Mouse (Mus musculus): Measurements from ENCODE around the gene Phldb2.

Gene Phldb2

GRCm38 (mm10) chr16:45791286-45791685, 162.1 kb downstream of the Phldb2 start:
- no peak for DNase-seq (ENCODE audit: low spot score in 2 of 2)

- DNase-seq (ENCODE audit: low spot score in 2 of 2) = no peak
Observed at GRCm38 (mm10) chr16:45789311-45789710, 164.1 kb downstream of the Phldb2 start.

- no peak for DNase-seq (ENCODE audit: low spot score in 2 of 2)
Observed at GRCm38 (mm10) chr16:45787650-45788049, 165.7 kb downstream of the Phldb2 start.

- peak; percentile 9 to 11 for DNase-seq (ENCODE audit: low spot score in 2 of 2)
Observed at GRCm38 (mm10) chr16:45786639-45787038, 166.8 kb downstream of the Phldb2 start.

GRCm38 (mm10) chr16:45780001-45780400, 173.4 kb downstream of the Phldb2 start:
- no peak for DNase-seq (ENCODE audit: low spot score in 2 of 2)

GRCm38 (mm10) chr16:45774813-45775212, 178.6 kb downstream of the Phldb2 start:
- no peak for DNase-seq (ENCODE audit: low spot score in 2 of 2)

GRCm38 (mm10) chr16:45770914-45771313, 182.5 kb downstream of the Phldb2 start:
- no peak for DNase-seq (ENCODE audit: low spot score in 2 of 2)

GRCm38 (mm10) chr16:45767853-45768640, 185.4 kb downstream of the Phldb2 start:
- no peak for DNase-seq (ENCODE audit: low spot score in 2 of 2)

GRCm38 (mm10) chr16:45767434-45767833, 186.0 kb downstream of the Phldb2 start:
- DNase-seq (ENCODE audit: low spot score in 2 of 2) = no peak

- DNase-seq (ENCODE audit: low spot score in 2 of 2) = no peak
Observed at GRCm38 (mm10) chr16:45765801-45766494, 187.4 kb downstream of the Phldb2 start.

- no peak for DNase-seq (ENCODE audit: low spot score in 2 of 2)
Observed at GRCm38 (mm10) chr16:45765102-45765501, 188.3 kb downstream of the Phldb2 start.

GRCm38 (mm10) chr16:45762859-45763505, 190.4 kb downstream of the Phldb2 start:
- no peak for DNase-seq (ENCODE audit: low spot score in 2 of 2)

- DNase-seq (ENCODE audit: low spot score in 2 of 2) = no peak
Observed at GRCm38 (mm10) chr16:45761425-45761824, 192.0 kb downstream of the Phldb2 start.

GRCm38 (mm10) chr16:45758726-45759269, 194.6 kb downstream of the Phldb2 start:
- no peak for DNase-seq (ENCODE audit: low spot score in 2 of 2)

- DNase-seq (ENCODE audit: low spot score in 2 of 2) = peak in 1 of 2 experiments; percentile 29
Observed at GRCm38 (mm10) chr16:45757421-45758078, 195.8 kb downstream of the Phldb2 start.

- DNase-seq (ENCODE audit: low spot score in 2 of 2) = peak; percentile 10 to 49
Observed at GRCm38 (mm10) chr16:45756855-45757254, 196.5 kb downstream of the Phldb2 start.

GRCm38 (mm10) chr16:45743591-45744144, 209.7 kb downstream of the Phldb2 start:
- DNase-seq (ENCODE audit: low spot score in 2 of 2) = no peak

GRCm38 (mm10) chr16:45742615-45743476, 210.6 kb downstream of the Phldb2 start, which contains the start of gene Abhd10:
Gene Abhd10 (minus strand): TSS chr16:45742955.
- peak; percentile 92 to 95 for DNase-seq (ENCODE audit: low spot score in 2 of 2)

GRCm38 (mm10) chr16:45737880-45738279, 215.5 kb downstream of the Phldb2 start:
- DNase-seq (ENCODE audit: low spot score in 2 of 2) = no peak

GRCm38 (mm10) chr16:45736724-45737123, 216.7 kb downstream of the Phldb2 start:
- no peak for DNase-seq (ENCODE audit: low spot score in 2 of 2)
